Mouse (Mus musculus): ENCODE results near the gene Ing3.

- TF ChIP-seq EP300 (IDR thresholded peaks at IDR 0.05; ENCODE audit: low read length): no peak
- TF ChIP-seq ZMIZ1 (IDR thresholded peaks at IDR 0.05; ENCODE audit: low read depth, low read length): no peak
- TF ChIP-seq UBTF (IDR thresholded peaks at IDR 0.05; ENCODE audit: low read depth, low read length): no peak
- TF ChIP-seq CTCF (conservative IDR thresholded peaks at IDR 0.05 in 1 of 2, IDR thresholded peaks at IDR 0.05 in 1 of 2; ENCODE audit: low read depth in 2 of 2, low read length in 2 of 2): no peak
- TF ChIP-seq SMC3 (IDR thresholded peaks at IDR 0.05; ENCODE audit: low read depth, low read length): no peak
- no peak for TF ChIP-seq HCFC1 (IDR thresholded peaks at IDR 0.05; ENCODE audit: low read depth, low read length)
- no peak for TF ChIP-seq MYC (IDR thresholded peaks at IDR 0.05; ENCODE audit: low read depth, low read length)
- TF ChIP-seq JUND (conservative IDR thresholded peaks at IDR 0.05; ENCODE audit: low read depth, low read length): no peak
- TF ChIP-seq USF1 (IDR thresholded peaks at IDR 0.05; ENCODE audit: low read depth, low read length): no peak
- TF ChIP-seq KAT2A (IDR thresholded peaks at IDR 0.05; ENCODE audit: insufficient replicate concordance, low read length): no peak
- TF ChIP-seq ZC3H11A (IDR thresholded peaks at IDR 0.05; ENCODE audit: low read depth, low read length): no peak
- TF ChIP-seq E2F4 (IDR thresholded peaks at IDR 0.05; ENCODE audit: insufficient replicate concordance, low read depth, low read length): no peak
- TF ChIP-seq POLR2A (IDR thresholded peaks at IDR 0.05; ENCODE audit: low read depth, low read length): no peak
Observed at GRCm38 (mm10) chr6:21910804-21911203, 38.6 kb upstream of the Ing3 start.
